Mouse (Mus musculus) liver, embryonic 14.5 days (tissue): Measurements from ENCODE around the gene Wapl. TPM values are rescaled to one million over a fixed set of nuclear protein-coding genes. Genes with fewer than 3 reads are reported as not detected.

Experiments
- ATAC-seq: fragments of 200-750 bp; cut with Nextera tagmentation; 2 replicates; pipeline ENCODE4 v1.8.0; 2017; ENCODE audit warnings: moderate number of reproducible peaks, mild to moderate bottlenecking, moderate library complexity; ENCODE audit not compliant: insufficient read depth
- DNase-seq, 3 experiments: peaks; one replicate each; pipeline ENCODE4 v3.0.0-alpha.2; 2012 to 2013; ENCODE audit warnings: low read depth in 3 of 3, low spot score in 3 of 3
- H3K27ac ChIP-seq: fragments of 300-500 bp; sonication (generic); 2 replicates; pipeline ENCODE4 v1.5.1; 2014; ENCODE audit warnings: moderate library complexity, mild to moderate bottlenecking, control low read depth, inconsistent platforms
- H3K27me3 ChIP-seq: fragments of 300-500 bp; sonication (generic); 2 replicates; pipeline ENCODE4 v1.6.1; 2014; ENCODE audit warnings: mild to moderate bottlenecking, low read length, moderate library complexity; ENCODE audit not compliant: control insufficient read depth, insufficient read depth
- H3K36me3 ChIP-seq: fragments of 300-500 bp; sonication (generic); replicated peaks from 2 replicates; pipeline ENCODE4 v1.6.1; 2014; ENCODE audit warnings: low read depth; ENCODE audit not compliant: control insufficient read depth, insufficient read depth
- H3K4me1 ChIP-seq, 2 experiments: fragments of 200-500 bp in 1 of 2; fragments of 300-500 bp in 1 of 2; sonication (generic) in 1 of 2; replicated peaks; 2 replicates each; pipeline ENCODE4 v1.6.1; 2012 to 2014; ENCODE audit warnings: antibody characterized with exemption in 1 of 2, inconsistent platforms in 1 of 2, low read length in 1 of 2; ENCODE audit not compliant: control insufficient read depth in 2 of 2, insufficient read depth in 2 of 2
- H3K4me2 ChIP-seq: fragments of 300-500 bp; sonication (generic); 2 replicates; pipeline ENCODE4 v1.6.1; 2014; ENCODE audit warnings: low read depth, mild to moderate bottlenecking, control low read depth, moderate library complexity
- H3K4me3 ChIP-seq, 2 experiments: fragments of 200-500 bp in 1 of 2; fragments of 300-500 bp in 1 of 2; sonication (generic) in 1 of 2; 2 replicates each; pipeline ENCODE4 v1.5.1; 2012 to 2014; ENCODE audit warnings: low read depth in 2 of 2, low read length in 2 of 2, mild to moderate bottlenecking in 2 of 2, control low read depth in 1 of 2, inconsistent platforms in 1 of 2, moderate library complexity in 1 of 2; ENCODE audit not compliant: insufficient read depth in 1 of 2
- H3K9ac ChIP-seq: fragments of 300-500 bp; sonication (generic); replicated peaks from 2 replicates; pipeline ENCODE4 v1.6.1; 2014; ENCODE audit warnings: mild to moderate bottlenecking, control low read depth, moderate library complexity
- H3K9me3 ChIP-seq: fragments of 300-500 bp; sonication (generic); 2 replicates; pipeline ENCODE4 v1.6.1; 2016; ENCODE audit warnings: low read length, mixed read lengths; ENCODE audit not compliant: control insufficient read depth
- CTCF ChIP-seq: IDR thresholded peaks from 2 replicates; pipeline ENCODE4 v1.5.1; 2016; ENCODE audit warnings: antibody characterized with exemption, low read depth, control low read depth
- EP300 ChIP-seq: IDR thresholded peaks from 2 replicates; pipeline ENCODE4 v1.6.1; 2016; ENCODE audit warnings: antibody characterized with exemption, low read depth
- WGBS: fragments of 180-500 bp; shearing (Covaris S2); extraction: QIAGEN DNeasy Blood & Tissue Kit; methylation state at CpG from one replicate; pipeline ENCODE4 v1.1.7; 2014; ENCODE audit not compliant: insufficient replicate concordance; 5-methylcytosine and 5-hydroxymethylcytosine counted together
- polyA plus RNA-seq, 2 experiments: library from polyadenylated mRNA; depleted of rRNA in 1 of 2; stranded (reverse) in 1 of 2; unstranded in 1 of 2; fragments of >200 nt; fragmentation: Nextera tagmentation in 1 of 2; extraction: Ambion mirVana in 1 of 2; gene quantifications; 2 replicates each; pipeline versions ENCODE4 v1.2.1 to v1.2.3; 2012 to 2014

The Wapl gene
- polyA plus RNA-seq, 2 experiments = 25.0 to 25.2 TPM

- ATAC-seq (peak; percentile 70; the same call in 1 of the 2 replicates), DNase-seq (peak; percentile 23 to 46 (median 36))
- TF ChIP-seq EP300 (peak; percentile 73), CTCF (no peak)
- H3K36me3 ChIP-seq = peaks cover 30% of the 10 kb centered on the region
- H3K9me3 ChIP-seq = no peaks in the 10 kb centered on the region
- H3K4me2 ChIP-seq = peak overlapping the region; percentile 15; the same call in 1 of the 2 replicates
- peaks cover 5 to 6% of the 10 kb centered on the region in 2 experiments for H3K4me1 ChIP-seq
- WGBS = 23% methylated on average over 3 of the region's 3 CpGs
- no peak overlapping the region for H3K27ac ChIP-seq
- H3K4me3 ChIP-seq = no peak overlapping the region
- H3K27me3 ChIP-seq = no peaks in the 10 kb centered on the region
- no peak overlapping the region; the same call in 1 of the 2 replicates for H3K9ac ChIP-seq
Observed at GRCm38 (mm10) chr14:34718150-34718549, 44.4 kb downstream of the Wapl start.

- Histone ChIP-seq H3K9ac (no peak overlapping the region), H3K36me3 (peaks cover 43% of the 10 kb centered on the region), H3K27ac (no peak overlapping the region), H3K4me3 (no peak overlapping the region), H3K9me3 (no peaks in the 10 kb centered on the region), H3K4me2 (no peak overlapping the region), H3K4me1 (no peaks in the 10 kb centered on the region), H3K27me3 (no peaks in the 10 kb centered on the region)
- no peak for TF ChIP-seq EP300
- TF ChIP-seq CTCF = no peak
- no peak for DNase-seq
- no peak for ATAC-seq
- WGBS = 96% methylated on average over 2 of the region's 2 CpGs
Observed at GRCm38 (mm10) chr14:34727709-34728108, 54.0 kb downstream of the Wapl start.

- no peak for DNase-seq
- no peak overlapping the region for H3K4me3 ChIP-seq
- TF ChIP-seq CTCF = no peak
- TF ChIP-seq EP300 = no peak
- H3K27me3 ChIP-seq = no peaks in the 10 kb centered on the region
- H3K27ac ChIP-seq = no peak overlapping the region
- H3K4me1 ChIP-seq = no peaks in the 10 kb centered on the region
- H3K9ac ChIP-seq = no peak overlapping the region
- no peak for ATAC-seq
- H3K4me2 ChIP-seq = no peak overlapping the region
- H3K9me3 ChIP-seq = no peaks in the 10 kb centered on the region
- 82% methylated on average over 5 of the region's 5 CpGs for WGBS
- H3K36me3 ChIP-seq = peaks cover 44% of the 10 kb centered on the region
Observed at GRCm38 (mm10) chr14:34735405-34735804, 61.7 kb downstream of the Wapl start.

GRCm38 (mm10) chr14:34745401-34745800 is 71.7 kb downstream of the Wapl start:
- Histone ChIP-seq H3K9me3 (no peaks in the 10 kb centered on the region), H3K27me3 (no peaks in the 10 kb centered on the region), H3K9ac (no peak overlapping the region), H3K27ac (no peak overlapping the region), H3K36me3 (peaks cover 54% of the 10 kb centered on the region), H3K4me2 (no peak overlapping the region), H3K4me3 (no peak overlapping the region), H3K4me1 (no peaks in the 10 kb centered on the region)
- DNase-seq (no peak), ATAC-seq (no peak)
- 93% methylated on average over 1 of the region's 1 CpGs for WGBS
- TF ChIP-seq EP300 = no peak

- Histone ChIP-seq H3K4me1 (peaks cover 0 to 3% of the 10 kb centered on the region in 2 experiments; a peak in 1 of 4 replicates), H3K9ac (no peak overlapping the region), H3K4me3 (no peak overlapping the region), H3K27me3 (no peaks in the 10 kb centered on the region), H3K27ac (no peak overlapping the region), H3K36me3 (no peaks in the 10 kb centered on the region), H3K4me2 (no peak overlapping the region), H3K9me3 (no peaks in the 10 kb centered on the region)
- ATAC-seq (no peak), DNase-seq (no peak)
- TF ChIP-seq EP300 (no peak), CTCF (no peak)
- 54% methylated on average over 3 of the region's 3 CpGs for WGBS
Observed at GRCm38 (mm10) chr14:34755731-34756130, 82.0 kb downstream of the Wapl start.
